Mouse (Mus musculus): ENCODE measurements at regions not wholly inside any gene's neighbourhood (a gene's known extent, or its start where the extent isn't known, plus 50 kb on each side); places are given as distances from the start of the nearest gene placed in this dataset.

DNA sequence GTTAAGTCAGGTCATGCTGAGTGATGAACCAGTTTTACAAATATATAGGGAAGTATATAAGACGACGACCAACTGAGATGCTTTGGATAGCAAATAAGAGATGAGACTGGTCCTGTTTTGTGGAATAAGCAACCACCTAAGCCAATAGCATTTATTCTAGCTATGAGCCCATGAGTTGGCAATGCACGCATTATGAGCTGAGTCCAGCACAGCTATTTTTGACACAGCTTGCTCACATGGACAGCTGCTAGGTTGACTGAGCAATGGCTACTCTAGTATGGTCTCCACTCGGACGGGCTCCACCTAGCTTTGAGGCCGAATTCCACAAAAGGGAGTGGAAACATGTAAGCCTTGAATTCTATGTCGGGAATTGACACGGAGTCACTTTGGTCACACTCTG, 146.1 kb upstream of the Dyrk2 start:
- DNase-seq, result peak in 1 of 2 experiments; percentile 14

DNA sequence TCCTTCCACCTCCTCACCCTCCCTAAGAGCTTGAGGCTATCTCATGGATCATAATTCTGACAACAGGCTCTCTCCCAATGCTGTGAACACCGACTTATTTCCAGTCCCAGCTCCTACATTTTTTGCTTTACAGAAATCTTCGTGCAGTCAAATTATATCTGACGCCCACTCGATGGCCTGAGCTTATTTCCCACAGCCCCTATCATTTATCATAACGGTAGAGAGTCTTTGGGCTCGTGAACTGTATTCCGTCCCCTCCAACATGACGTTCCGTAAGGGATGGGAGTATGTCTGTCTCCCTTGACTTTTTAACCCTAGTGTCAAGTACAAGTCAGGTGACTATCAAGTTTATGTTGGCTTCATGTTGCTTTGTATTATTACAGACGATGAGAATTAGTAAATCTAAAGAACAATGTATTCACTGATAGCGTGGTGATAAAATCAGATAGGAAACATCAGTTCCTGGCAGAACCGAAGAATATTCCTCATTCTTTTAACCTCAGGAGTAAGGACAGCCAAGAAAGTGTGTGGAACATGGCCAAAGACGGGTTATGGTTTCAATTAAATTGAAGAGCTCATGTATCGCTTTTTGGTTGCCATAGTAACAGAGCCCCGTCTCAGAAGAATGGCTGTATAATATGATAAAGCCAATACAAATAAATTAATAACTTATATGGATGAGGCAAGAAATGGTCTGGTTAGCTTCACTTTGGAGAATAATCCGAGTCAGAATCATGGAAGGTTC, 145.5 kb upstream of the Dyrk2 start:
- DNase-seq, result no peak

DNA sequence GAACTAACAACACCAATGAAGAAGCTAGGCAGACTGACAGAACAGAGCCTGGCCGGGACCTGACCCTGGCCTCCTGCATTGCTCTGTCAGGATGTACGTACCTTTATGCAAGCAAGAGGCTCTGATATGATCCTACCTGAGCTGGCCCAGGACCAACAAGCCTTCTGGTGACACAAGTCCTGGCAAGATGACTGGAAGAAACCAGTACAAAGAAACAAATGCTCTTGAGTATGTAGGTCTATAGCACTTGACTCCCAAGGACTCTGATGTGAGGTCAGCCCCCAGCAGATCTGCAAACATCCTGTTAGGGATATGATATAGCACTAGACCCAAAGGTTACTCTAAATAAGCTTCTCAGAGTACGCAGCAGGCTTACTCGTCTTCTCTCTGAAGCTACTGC, 144.7 kb upstream of the Dyrk2 start:
- DNase-seq, result no peak

DNA sequence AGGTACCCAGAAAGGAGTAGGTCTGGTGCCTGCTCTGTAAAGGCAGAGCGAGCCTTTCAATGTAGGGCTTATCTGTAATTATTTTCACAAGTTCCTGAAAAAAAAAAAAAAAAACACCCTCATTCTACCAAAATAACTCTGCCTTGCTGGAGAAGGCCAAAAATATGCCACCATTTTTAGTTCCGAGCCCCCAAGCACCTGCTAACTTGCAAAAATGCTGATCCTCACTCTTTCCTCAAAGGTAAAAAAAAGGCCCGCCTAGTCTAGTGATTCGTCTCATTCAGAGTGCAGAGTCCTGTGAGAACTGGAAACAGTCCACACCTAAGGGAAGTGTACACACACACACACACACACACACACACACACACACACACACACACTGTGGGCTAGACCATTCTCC, 143.7 kb upstream of the Dyrk2 start:
- no peak for DNase-seq

DNA sequence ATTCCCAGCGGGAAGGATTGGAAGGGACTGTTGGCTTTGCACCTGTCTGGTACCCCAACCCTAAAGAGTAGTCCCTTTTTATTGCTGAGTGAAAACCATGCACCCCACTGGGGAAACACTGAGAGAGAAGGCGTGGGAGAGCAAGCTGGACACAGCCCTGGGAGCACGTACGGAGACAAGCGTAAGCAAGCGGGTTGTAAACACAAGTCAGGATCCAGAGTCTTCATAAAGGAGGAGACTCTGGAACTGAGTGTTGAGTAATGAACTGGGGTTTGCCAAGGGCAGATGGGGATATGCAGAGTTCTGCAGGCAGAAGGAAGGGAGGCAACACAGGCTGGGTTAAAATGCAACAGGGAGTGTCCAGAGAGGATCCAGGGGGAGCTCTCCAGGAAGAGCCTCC, 141.5 kb upstream of the Dyrk2 start:
- DNase-seq, result no peak

DNA sequence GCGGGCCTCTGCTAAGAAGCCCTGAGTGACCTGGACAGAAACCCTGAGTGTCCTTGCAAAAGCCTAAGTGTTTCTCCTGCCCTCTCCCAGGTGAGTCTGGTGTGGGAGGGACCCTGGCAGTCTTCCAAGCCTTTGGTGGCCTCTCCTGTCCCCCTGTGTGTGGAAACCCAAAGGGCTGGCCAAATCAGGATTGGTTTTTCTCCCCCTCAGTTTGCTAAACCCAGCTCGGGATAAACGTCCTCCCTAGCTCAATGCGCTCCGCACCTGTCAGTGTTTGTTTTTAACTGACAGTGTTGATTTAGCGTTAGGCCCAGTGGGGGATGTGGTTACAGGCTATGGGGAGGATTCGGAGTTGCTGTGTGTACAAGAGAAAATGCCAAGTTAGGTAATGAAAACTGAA, 140.9 kb upstream of the Dyrk2 start:
- DNase-seq, result peak in 1 of 2 experiments; percentile 13

DNA sequence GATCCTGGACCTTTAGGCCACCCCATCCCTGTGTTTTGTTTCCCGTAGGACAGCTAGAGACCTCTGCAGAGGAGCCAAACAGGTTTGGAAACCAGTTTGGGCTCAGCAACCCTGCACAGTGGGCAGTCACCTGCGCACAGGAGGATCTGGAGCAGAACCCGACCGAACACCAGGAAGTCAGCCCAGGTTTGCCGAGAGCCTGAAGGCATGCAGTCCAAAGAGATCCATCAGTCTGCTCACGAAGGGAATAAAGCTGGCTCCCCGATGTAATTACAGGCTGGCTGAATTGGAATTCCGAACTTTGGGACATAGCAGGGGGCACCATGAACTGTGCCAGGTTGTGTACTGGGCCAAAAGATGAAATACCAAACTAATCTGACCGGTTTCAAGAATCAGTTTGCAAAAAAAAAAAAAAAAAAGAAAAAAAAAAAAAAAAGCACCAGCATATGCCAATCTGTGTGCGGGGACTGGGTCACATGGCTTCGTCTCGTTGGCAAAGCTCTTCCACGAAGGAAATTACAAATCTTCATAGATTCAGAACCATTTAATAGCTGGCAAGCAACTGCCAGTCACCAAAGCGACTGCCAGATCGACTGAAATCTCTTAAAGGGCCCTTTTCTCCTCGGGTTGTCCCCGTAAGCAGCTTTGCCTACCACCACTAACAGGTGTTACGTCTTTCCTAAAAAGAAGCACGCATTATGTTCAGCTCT, 137.0 kb upstream of the Dyrk2 start:
- peak; percentile 78 to 82 for DNase-seq

DNA sequence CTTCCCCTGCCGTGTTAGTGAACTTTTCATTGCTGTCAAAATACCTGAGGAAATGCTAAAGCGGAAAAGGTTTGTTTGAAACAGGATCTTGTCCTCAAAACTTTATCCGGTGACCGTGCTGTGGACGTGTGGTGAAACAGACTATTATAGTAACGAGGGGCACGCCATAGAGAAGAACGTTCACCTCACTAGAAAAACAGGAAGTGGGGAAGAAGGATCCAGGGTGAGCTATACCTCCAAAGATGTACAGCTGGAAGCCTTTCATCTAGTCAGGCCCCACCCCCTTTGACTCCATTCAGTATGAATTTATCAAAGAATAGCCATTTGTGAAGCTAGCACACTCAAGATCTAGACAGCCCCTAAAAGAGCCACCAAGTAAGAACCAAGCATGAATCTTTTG, 135.5 kb upstream of the Dyrk2 start:
- DNase-seq, result no peak

DNA sequence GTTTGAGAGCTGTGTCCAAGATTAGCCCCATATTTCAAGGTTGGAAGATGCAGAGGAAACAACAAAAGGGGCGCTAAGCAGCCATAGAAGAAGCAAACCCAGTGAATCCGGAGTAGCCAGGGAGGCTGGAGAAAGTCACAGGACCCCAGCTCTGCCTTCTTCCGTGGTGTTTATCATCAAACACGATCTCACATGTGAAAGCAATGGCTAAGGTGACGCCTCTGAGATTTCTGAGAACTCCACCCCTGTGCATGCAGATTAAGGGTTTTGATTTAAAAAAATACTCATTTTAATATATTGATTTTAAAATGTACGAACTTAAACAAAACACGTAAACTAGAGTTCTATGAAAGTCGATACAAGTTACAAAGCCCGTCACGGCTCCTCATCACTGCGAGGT, 134.4 kb upstream of the Dyrk2 start:
- DNase-seq, result no peak

DNA sequence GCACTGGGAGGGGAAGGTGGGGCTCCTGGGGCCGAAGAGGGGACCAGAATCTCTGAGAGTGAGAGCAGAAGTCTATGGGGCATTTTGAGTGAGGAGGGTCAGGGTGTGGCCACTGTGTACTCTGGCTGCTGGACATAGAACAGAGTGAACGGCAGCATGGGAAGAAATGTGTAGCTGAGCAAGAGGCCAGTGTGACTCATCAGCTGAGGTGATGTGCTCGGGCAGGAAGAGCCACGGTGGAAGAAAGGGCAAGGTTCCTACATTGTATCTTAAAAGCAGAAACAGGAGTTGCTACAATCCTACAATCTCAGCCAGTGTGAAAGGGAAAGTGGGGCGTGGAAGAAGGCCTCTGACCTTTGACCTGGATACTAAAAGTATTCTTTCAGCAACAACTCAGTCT, 133.8 kb upstream of the Dyrk2 start:
- no peak for DNase-seq

DNA sequence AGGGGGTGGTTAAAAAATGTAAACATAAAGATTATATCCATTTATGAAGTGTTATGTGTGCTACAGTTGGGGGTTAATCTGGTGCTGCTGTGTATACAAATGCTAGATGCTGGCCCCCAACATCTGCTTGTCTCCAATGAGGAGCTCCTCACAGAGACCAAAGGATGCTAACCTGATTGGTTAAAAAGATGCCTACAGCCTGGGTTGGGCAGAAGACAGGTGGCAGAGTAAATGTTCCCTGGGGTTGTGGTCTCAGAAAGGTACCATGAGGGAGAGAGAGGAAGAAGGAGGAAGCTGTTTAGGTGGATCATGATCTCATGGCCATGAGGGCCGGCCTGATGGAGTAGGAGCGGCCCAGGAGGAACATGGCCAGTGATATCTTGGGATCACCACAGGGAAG, 133.0 kb upstream of the Dyrk2 start:
- no peak for DNase-seq

DNA sequence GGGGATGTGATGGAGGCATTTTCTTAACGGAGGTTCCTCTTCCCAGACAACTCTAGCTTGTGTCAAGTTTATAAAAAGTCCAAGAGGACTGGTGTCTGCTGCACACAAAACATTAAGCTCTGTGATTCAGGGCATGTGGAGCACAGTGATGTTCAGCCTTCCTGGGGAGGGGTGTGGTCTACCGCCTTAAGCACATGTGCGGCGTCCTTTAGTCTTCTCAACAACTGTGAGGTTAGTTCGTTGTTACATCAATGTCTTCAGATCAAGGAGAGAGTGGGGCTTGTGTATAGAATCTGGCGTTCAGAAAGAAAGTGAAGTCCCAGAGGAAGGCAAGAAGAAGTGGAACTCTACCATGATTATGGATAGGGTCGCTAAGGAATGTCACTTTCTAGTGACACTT, 131.9 kb upstream of the Dyrk2 start:
- no peak for DNase-seq

DNA sequence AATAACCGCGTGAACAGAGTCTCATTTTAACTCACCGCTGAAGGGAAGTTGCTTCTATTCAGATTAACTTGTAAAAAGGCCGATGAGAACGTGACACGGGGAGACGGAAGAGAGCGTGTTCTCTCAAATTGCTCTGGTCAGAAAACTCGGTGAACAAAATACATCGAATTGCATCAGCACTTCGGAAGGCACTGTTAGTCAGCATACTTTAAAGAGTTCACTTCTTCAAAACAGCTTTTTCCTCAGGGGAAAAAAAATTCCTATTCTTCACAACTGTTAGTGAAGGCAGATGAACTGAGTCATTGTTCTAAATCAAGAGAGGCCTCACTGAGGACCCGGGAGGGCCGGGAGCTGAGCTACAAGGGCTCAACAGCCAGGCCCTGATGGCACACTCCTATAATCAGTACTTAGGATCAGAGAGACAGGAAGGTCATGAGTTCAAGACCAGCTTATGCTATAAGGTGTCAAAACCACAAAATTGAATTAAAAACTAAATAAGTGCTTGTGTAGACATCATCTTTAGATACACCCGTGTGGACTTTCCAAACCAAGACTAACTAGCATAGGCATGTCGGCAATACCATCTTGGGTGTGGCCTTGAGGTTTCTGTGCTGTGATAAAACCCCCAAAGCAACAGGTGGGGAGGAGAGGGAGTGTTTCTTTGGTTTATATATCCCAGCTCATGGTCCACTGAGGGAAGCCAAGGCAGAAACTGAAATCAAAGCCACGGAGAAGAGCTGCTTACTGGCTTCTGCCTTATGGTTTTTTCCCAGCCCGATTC, 131.2 kb upstream of the Dyrk2 start:
- no peak for DNase-seq

DNA sequence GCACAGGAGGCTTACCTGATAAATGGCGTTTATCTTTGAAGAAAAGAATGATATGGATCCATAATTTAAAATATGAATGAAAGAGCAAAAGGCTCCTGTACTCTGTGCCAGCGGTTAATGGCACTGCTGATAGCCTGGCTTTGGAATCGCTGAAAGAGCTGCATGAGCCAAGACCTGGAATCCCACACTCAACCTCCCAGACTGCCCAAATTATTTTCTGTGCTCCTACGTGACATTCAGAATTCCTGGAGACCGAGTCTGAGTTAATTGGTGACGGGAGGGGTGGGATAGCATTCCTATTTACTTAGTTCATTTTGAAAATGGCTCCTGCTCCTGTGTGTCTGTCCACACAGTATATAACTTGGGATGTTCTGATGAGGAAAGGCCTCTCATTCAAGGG, 129.0 kb upstream of the Dyrk2 start:
- no peak for DNase-seq

DNA sequence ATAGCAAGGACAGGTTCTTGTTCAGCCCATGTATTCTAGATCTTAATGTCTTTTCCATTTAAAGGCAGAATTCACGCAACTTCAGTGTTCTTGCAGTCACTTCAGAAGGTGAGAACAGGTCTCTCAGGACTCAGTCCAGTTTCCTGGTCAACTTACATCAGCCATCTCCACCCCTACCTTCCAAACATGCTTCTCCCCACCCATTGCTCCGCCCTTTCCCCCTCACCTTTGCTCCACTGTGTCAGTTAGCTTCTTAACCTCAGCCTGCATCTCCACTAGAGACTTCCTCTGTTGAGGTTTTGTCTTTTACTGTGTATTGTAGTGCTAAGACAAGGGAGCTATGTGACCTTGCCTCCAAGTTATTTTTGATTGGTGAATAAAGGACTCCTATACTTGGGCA, 127.0 kb upstream of the Dyrk2 start:
- no peak for DNase-seq

DNA sequence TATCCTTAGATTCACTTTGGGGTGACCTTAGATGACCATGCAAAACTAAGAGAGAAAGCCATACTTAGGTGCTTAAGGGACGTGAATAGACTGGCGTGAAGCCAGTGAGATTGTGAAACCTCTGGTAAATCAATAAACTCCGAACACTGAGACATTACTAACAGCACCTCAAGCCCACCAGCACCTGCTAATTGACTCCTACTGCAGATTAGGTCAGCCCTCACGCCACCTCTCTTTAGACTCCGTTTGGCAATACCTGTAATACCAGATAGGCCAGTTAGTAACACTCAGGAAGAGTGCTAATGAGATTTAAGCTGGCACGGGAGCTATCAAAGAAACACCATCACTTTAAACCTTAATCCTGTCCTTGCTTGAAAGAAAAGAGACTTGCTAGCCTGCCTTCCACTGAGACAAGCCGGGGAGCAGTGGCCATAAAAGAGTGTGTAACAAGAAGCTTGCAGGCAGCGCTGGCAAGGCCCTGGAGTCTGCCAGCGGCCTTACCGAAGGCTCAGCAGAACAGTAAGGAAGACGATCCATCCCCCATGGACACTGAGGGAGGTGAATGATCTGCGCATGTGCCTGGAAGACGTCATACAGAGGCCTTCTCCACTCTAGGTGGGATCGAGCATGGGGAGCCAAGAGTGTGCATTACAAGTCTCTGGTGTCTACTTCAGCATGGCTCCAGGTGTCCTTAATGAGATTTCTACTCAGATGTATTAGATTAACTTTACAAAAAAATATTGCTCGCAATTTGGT, 124.0 kb upstream of the Dyrk2 start:
- no peak for DNase-seq

DNA sequence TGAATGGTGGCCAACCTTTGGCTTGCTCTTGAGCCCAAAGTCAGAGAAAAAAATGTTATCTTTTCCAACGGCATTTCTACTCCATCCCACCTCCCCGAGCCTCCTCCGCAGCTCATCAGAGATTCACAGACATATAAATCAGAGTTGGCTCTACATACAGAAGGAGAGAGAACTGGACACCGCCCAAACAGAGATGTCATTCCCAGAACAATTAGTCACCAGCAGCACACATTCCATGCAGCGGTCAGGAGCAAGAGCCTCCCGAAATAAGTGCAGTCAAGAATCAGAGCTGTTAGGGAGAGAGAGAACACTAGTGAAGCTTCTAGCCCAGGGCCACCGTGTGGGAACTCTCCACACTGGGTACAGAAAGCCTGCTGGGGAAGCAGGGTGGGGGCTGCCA, 121.2 kb upstream of the Dyrk2 start:
- no peak for DNase-seq

DNA sequence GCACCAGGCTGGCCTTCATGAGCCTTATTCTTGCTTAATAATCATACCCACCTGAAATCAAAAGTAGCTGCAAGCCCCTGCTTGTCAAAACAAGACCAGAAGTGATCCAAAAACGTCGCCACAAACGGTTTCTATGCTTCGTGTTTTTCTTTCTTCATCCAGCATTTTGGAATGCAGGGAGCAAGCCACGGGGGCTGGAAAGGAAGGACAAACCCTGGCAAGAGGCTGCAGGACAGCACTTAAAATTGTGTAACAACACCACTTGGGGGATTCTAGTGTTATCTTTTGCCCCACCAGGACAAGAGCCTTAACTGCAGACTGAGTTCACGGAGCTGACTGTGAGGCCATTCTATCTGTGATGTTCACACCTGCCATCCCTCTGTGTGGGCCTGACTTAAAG, 120.5 kb upstream of the Dyrk2 start:
- no peak for DNase-seq

DNA sequence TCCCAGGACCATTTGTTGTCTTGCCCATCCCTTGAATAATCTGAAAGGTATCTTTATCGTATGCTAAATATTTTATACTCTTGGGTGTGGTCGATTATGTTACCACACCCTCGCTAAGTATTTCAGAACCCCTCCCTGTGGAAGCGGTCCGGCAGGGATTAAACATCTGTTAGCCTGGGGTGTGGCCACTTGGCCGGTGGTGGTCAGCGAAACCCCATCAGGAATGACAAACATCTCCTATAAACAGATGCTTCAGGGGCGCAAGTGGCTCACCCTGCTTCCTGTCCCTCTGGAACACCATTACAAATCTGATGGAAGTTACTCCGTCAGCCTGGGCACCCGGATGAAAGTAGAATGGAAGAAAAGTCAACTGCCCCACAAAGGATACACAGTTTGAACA, 119.8 kb upstream of the Dyrk2 start:
- DNase-seq, result no peak

DNA sequence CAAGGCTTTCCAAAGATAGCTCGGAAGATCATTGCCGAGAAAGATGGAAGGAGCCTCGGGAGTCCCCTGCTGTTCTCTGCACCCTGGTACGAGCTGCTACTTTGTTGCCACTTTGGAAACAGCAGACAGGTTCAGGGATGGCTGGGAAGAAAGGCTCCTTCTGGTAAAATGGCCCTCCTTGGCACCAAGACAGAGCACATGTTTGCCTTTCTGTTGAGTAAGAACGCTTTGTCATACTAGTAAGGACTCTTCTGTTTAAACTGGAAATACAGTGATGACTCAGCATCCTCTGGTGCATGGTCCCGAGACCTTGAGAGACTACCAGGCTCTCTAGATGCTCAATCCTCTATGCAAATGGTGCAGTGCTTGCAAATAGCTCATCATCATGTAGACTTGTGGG, 118.2 kb upstream of the Dyrk2 start:
- no peak for DNase-seq

DNA sequence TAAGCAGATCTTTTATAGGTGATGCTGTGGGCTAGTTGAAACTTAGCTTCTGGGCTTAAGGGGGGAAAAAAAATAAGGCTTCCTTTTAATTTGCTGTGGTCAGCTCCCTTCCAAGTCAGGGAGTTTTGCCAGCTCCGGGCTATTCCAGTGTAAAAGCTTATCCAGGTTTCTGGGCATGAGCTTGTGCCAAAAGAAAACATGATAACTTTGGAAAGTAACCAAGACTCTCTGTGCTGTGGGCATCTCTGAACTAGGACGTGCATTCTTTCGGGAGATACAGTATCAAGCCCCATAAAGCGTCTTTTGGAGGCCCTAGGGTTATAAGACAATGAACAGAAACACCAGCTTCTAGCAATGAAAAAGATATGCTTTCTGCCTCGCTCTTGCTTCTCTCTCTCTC, 114.6 kb upstream of the Dyrk2 start:
- DNase-seq, result peak in 1 of 2 experiments; percentile 35

DNA sequence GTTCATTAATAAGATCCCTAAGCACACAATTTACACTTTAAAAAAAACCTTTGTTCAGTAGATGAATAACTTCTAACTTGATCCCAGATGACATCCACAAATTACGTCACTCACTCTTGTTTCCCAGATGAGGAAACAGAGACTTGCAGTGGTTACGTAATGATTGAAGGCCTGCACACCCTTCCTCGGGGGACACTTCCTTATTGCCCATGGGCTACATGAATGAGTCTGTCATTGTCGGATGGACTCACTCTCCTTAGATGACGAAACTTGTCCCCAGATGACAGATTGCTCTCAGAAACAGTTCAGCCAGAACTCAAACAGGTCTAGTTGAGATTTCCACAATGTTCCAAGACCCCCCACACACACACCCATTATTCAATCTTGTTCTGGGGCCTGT, 111.4 kb upstream of the Dyrk2 start:
- no peak for DNase-seq

DNA sequence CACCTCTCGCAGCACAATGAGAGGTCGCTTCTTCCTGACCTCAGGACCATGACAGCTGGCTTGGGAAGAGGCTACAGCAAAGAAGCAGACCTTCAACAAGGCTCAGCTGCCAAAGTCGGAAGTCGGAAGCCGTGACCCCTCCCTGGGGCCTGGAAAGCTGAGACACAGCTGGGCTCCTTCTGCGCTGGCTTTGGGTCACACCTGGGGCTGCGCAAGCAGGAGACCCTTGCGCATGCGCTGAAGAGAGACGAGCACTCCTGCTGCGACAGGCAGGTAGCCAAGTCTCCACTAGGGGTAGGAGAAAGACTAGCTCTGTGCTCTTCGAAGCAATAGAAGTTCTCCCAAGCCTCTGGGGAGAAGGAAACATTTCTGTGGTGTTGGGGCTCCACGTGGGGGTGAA, 109.3 kb upstream of the Dyrk2 start:
- peak in 1 of 2 experiments; percentile 6 for DNase-seq

Data from cerebellum, postnatal 25 days (tissue).